10 mouse cellular contexts compared by ENCODE assay signal in genomic region chr2:58529860-58530440, GRCm38 (mm10). TPM values are rescaled to one million over a fixed set of nuclear protein-coding genes. Genes with fewer than 3 reads are reported as not detected.
DNase-seq lines count a peak whose midpoint lies in the region; ATAC-seq and TF ChIP-seq lines count a peak whose summit lies in the region.
"Had no signal": no experiment of that assay in that cellular context is flagged by ENCODE, and none has a peak within 500 bp of the region (broad histone marks: within the 10 kb centered on the region; RNA-seq: fewer than 3 reads in every experiment).

No protein-coding gene starts in this region.

- ATAC-seq in hindbrain, embryonic 13.5 days (ENCODE audit: low FRiP score): no peak
- no peak for ATAC-seq in hindbrain, postnatal 0 days
- no peak for ATAC-seq in midbrain, embryonic 14.5 days (ENCODE audit: low FRiP score, low TSS enrichment)

- H3K4me1 ChIP-seq in cerebellum, adult 2 months (ENCODE audit: control insufficient read depth, insufficient read depth, low read length): peaks cover 39% of the 10 kb centered on the region
- peaks cover 60% of the 10 kb centered on the region for H3K4me1 ChIP-seq in hindbrain, embryonic 13.5 days (replicated peaks)
- H3K4me1 ChIP-seq in hindbrain, postnatal 0 days (ENCODE audit: insufficient read depth, low read length): peaks cover 45% of the 10 kb centered on the region
- H3K4me1 ChIP-seq in midbrain, embryonic 14.5 days (ENCODE audit: control insufficient read depth, insufficient read depth, low read length): peaks cover 45% of the 10 kb centered on the region

- H3K9me3 ChIP-seq in hindbrain, embryonic 13.5 days: no peaks in the 10 kb centered on the region
- no peaks in the 10 kb centered on the region for H3K9me3 ChIP-seq in hindbrain, postnatal 0 days (ENCODE audit: low read length)
- no peaks in the 10 kb centered on the region for H3K9me3 ChIP-seq in midbrain, embryonic 14.5 days (ENCODE audit: control insufficient read depth, low read length)

- TF ChIP-seq CTCF in cerebellum, adult 2 months (IDR thresholded peaks at IDR 0.05; ENCODE audit: borderline replicate concordance, insufficient read depth, low read depth, low read length): no peak
- TF ChIP-seq CTCF in hindbrain, postnatal 0 days (IDR thresholded peaks at IDR 0.05; ENCODE audit: low read depth): no peak

- no peaks in the 10 kb centered on the region for H3K27me3 ChIP-seq in cerebellum, adult 2 months (ENCODE audit: control insufficient read depth, insufficient read depth, low read length)
- no peaks in the 10 kb centered on the region for H3K27me3 ChIP-seq in hindbrain, embryonic 13.5 days
- H3K27me3 ChIP-seq in hindbrain, postnatal 0 days (ENCODE audit: insufficient read depth, low read length): no peaks in the 10 kb centered on the region
- H3K27me3 ChIP-seq in midbrain, embryonic 14.5 days (ENCODE audit: control insufficient read depth, insufficient read depth, low read length): no peaks in the 10 kb centered on the region

- H3K27ac ChIP-seq in cerebellum, adult 2 months (ENCODE audit: insufficient read depth, low read length): 0 out of 2 replicates have a peak overlapping the region, but pooled peaks have one; percentile 11
- peak overlapping the region; percentile 79 for H3K27ac ChIP-seq in hindbrain, embryonic 13.5 days
- H3K27ac ChIP-seq in hindbrain, postnatal 0 days: no peak overlapping the region
- 0 out of 2 replicates have a peak overlapping the region, but pooled peaks have one; percentile 32 for H3K27ac ChIP-seq in midbrain, embryonic 14.5 days (replicated peaks; ENCODE audit: low read depth, low read length)

- no peaks in the 10 kb centered on the region for H3K36me3 ChIP-seq in hindbrain, embryonic 13.5 days
- no peaks in the 10 kb centered on the region for H3K36me3 ChIP-seq in hindbrain, postnatal 0 days (ENCODE audit: insufficient read depth, low read length)
- no peaks in the 10 kb centered on the region for H3K36me3 ChIP-seq in midbrain, embryonic 14.5 days (ENCODE audit: control insufficient read depth, insufficient read depth, low read length)

- no peak overlapping the region for H3K9ac ChIP-seq in hindbrain, embryonic 13.5 days
- no peak overlapping the region for H3K9ac ChIP-seq in hindbrain, postnatal 0 days (replicated peaks; ENCODE audit: low read length)
- H3K9ac ChIP-seq in midbrain, embryonic 14.5 days (replicated peaks; ENCODE audit: low read length): no peak overlapping the region

- H3K4me3 ChIP-seq in cerebellum, adult 2 months (replicated peaks; ENCODE audit: insufficient read depth, low read depth, low read length): no peak overlapping the region
- no peak overlapping the region for H3K4me3 ChIP-seq in hindbrain, embryonic 13.5 days
- H3K4me3 ChIP-seq in hindbrain, postnatal 0 days (ENCODE audit: low read length): no peak overlapping the region
- no peak overlapping the region for H3K4me3 ChIP-seq in midbrain, embryonic 14.5 days (replicated peaks; ENCODE audit: low read depth, low read length)

- 32% methylated on average over 7 of the region's 7 CpGs for WGBS in cerebellum, adult 2 months
- 11% methylated on average over 7 of the region's 7 CpGs for WGBS in hindbrain, embryonic 13.5 days
- 12% methylated on average over 7 of the region's 7 CpGs for WGBS in hindbrain, postnatal 0 days
- 29% methylated on average over 7 of the region's 7 CpGs for WGBS in midbrain, embryonic 14.5 days

- no peak overlapping the region for H3K4me2 ChIP-seq in hindbrain, embryonic 13.5 days
- no peak overlapping the region for H3K4me2 ChIP-seq in hindbrain, postnatal 0 days (ENCODE audit: low read depth, low read length)
- H3K4me2 ChIP-seq in midbrain, embryonic 14.5 days (ENCODE audit: low read length): no peak overlapping the region

- TF ChIP-seq POLR2A in cerebellum, adult 2 months (IDR thresholded peaks at IDR 0.05; ENCODE audit: borderline replicate concordance, insufficient read depth, low read length): no peak

- peak; percentile 54 to 69 for DNase-seq in cerebellum, adult 2 months
- no peak for DNase-seq in cerebellum, adult 11 months
- DNase-seq in hindbrain, postnatal 0 days (ENCODE audit: low spot score): no peak
- DNase-seq in cerebellum, postnatal 10 days: peak; percentile 50 to 51
- DNase-seq in midbrain, embryonic 14.5 days: no peak
- no peak for DNase-seq in embryo, embryonic 10.5 days (ENCODE audit: low spot score)
- no peak for DNase-seq in Muller cell, postnatal 12 days (ENCODE audit: inconsistent ontology term)
- DNase-seq: gastrocnemius, postnatal 25 days; lung, postnatal 14 days had no signal

RNA-seq across cellular contexts. Expression of gene Acvr1, which starts 37.0 kb away (rescaled TPM):
- 18.5 and 18.7 TPM in 2 replicates for polyA plus RNA-seq in cerebellum, adult 2 months (2012; rRNA removed)
- 4.2 and 4.9 TPM in 2 replicates for polyA plus RNA-seq in hindbrain, embryonic 13.5 days (2015; fragmentation: Nextera tagmentation; extraction: Ambion mirVana)
- total RNA-seq in hindbrain, postnatal 0 days (2014; rRNA removed): 11.5 and 12.5 TPM in 2 replicates
- 4.9 and 5.0 TPM in 2 replicates for polyA plus RNA-seq in hindbrain, postnatal 0 days (2015; fragmentation: Nextera tagmentation; extraction: Ambion mirVana)
- 5.6 and 7.5 TPM in 2 replicates for polyA plus RNA-seq in midbrain, embryonic 14.5 days (2014; fragmentation: Nextera tagmentation; extraction: Ambion mirVana)

RNA-seq across cellular contexts. Expression of gene Upp2, which starts 37.1 kb away (rescaled TPM):
- polyA plus RNA-seq in cerebellum, adult 2 months (2012; rRNA removed): 27.2 and 38.2 TPM in 2 replicates
- 13.2 and 13.4 TPM in 2 replicates for polyA plus RNA-seq in hindbrain, embryonic 13.5 days (2015; fragmentation: Nextera tagmentation; extraction: Ambion mirVana)
- 6.8 and 7.8 TPM in 2 replicates for total RNA-seq in hindbrain, postnatal 0 days (2014; rRNA removed)
- polyA plus RNA-seq in hindbrain, postnatal 0 days (2015; fragmentation: Nextera tagmentation; extraction: Ambion mirVana): 10.4 and 11.8 TPM in 2 replicates
- polyA plus RNA-seq in midbrain, embryonic 14.5 days (2014; fragmentation: Nextera tagmentation; extraction: Ambion mirVana): 14.1 and 14.4 TPM in 2 replicates

Comparison
In these comparisons a context has a peak if more than half of its experiments do, and no peak if none do; other contexts are left out.
1. DNase-seq: peak in cerebellum, adult 2 months (2 of 2) and cerebellum, postnatal 10 days (2 of 2); none in cerebellum, adult 11 months (single experiment), hindbrain, postnatal 0 days (single experiment), midbrain, embryonic 14.5 days (single experiment), embryo, embryonic 10.5 days (single experiment) and Muller cell, postnatal 12 days (single experiment).